Mouse (Mus musculus): ENCODE results near the gene Rhoj. TPM values are rescaled to one million over a fixed set of nuclear protein-coding genes. Genes with fewer than 3 reads are reported as not detected.

Rhoj gene
- total and polyA plus RNA-seq, 3 experiments: not detected

DNA sequence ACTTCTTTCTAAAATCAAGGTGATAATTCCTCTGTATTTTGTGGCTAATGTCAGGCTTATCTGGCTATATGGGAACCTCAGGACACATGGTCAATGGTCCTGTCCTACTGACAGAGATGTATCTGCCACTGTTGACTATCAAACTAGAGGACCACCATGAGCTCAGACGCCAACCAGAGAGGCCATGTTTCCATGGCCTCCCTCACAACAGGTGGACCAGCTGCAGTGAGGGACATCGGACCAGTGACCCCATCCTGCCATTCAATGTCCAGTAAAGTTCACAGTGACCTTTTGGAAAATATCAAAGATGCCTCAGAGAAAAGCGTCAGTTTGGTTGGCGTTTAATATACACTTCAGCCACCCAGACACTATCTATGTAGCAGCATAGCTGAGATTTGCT, 56.3 kb downstream of the Rhoj start:
- in situ Hi-C loops (cut with MboI; ENCODE audit: low pct_ligation_motif_present, low pct_unique_long_range_greater_than_20kb, low sequenced_read_pairs) (no loop called here), dilution Hi-C loops (cut with MboI; ENCODE audit: extremely low pct_ligation_motif_present, extremely low pct_unique_long_range_greater_than_20kb, low sequenced_read_pairs) (no loop called here)
- Histone ChIP-seq H3K79me2 (replicated peaks; ENCODE audit: control insufficient read depth, extremely low read depth, insufficient read depth, poor library complexity, severe bottlenecking) (no peaks in the 10 kb centered on the region), H3K4me1 (ENCODE audit: control insufficient read depth in 1 of 2, insufficient read depth in 2 of 2) (no peaks in the 10 kb centered on the region), H3K9me3 (replicated peaks; ENCODE audit: low read length) (no peaks in the 10 kb centered on the region), H3K36me3 (replicated peaks in 1 of 2; ENCODE audit: control insufficient read depth in 1 of 2, insufficient read depth in 1 of 2, low read length in 1 of 2) (no peaks in the 10 kb centered on the region), H3K27me3 (replicated peaks) (no peaks in the 10 kb centered on the region), H3K4me2 (ENCODE audit: insufficient read depth, low read depth, poor library complexity, severe bottlenecking) (no peak overlapping the region), H3K4me3 (replicated peaks in 1 of 3; ENCODE audit: low read depth in 2 of 3, low read length in 2 of 3, poor library complexity in 1 of 3) (no peak overlapping the region), H3K9ac (ENCODE audit: insufficient read depth, low read depth) (no peak overlapping the region), H3K27ac (ENCODE audit: insufficient read depth, low read depth) (no peak overlapping the region)
- DNase-seq (ENCODE audit: extremely low read depth): no peak
- TF ChIP-seq MEF2A (IDR thresholded peaks at IDR 0.05; ENCODE audit: borderline replicate concordance, low read depth, low read length) (no peak), USF1 (IDR thresholded peaks at IDR 0.05; ENCODE audit: low read depth, low read length) (no peak), NELFE (IDR thresholded peaks at IDR 0.05; ENCODE audit: low read depth, low read length) (no peak), SIN3A (IDR thresholded peaks at IDR 0.05; ENCODE audit: low read length) (no peak), UBTF (IDR thresholded peaks at IDR 0.05; ENCODE audit: low read depth, low read length) (no peak), ZMIZ1 (IDR thresholded peaks at IDR 0.05; ENCODE audit: low read depth, low read length) (no peak), TBP (conservative IDR thresholded peaks at IDR 0.05; ENCODE audit: low read depth, low read length) (no peak), IRF4 (IDR thresholded peaks at IDR 0.05; ENCODE audit: low read depth, low read length) (no peak), MYC (IDR thresholded peaks at IDR 0.05; ENCODE audit: low read depth, low read length) (no peak), MXI1 (IDR thresholded peaks at IDR 0.05; ENCODE audit: low read depth, low read length) (no peak), MAZ (IDR thresholded peaks at IDR 0.05; ENCODE audit: low read depth, low read length) (no peak), CHD2 (IDR thresholded peaks at IDR 0.05; ENCODE audit: low read length) (no peak), ZNF384 (IDR thresholded peaks at IDR 0.05; ENCODE audit: low read depth, low read length) (no peak), GABPA (IDR thresholded peaks at IDR 0.05; ENCODE audit: insufficient replicate concordance, low read depth, low read length) (no peak), ELF1 (IDR thresholded peaks at IDR 0.05; ENCODE audit: low read depth, low read length) (no peak), ZKSCAN1 (IDR thresholded peaks at IDR 0.05; ENCODE audit: borderline replicate concordance, low read depth, low read length) (no peak), BHLHE40 (IDR thresholded peaks at IDR 0.05; ENCODE audit: low read depth, low read length) (no peak), JUND (conservative IDR thresholded peaks at IDR 0.05; ENCODE audit: low read depth, low read length) (no peak), JUN (IDR thresholded peaks at IDR 0.05; ENCODE audit: insufficient read depth, low read depth, low read length) (no peak)

DNA sequence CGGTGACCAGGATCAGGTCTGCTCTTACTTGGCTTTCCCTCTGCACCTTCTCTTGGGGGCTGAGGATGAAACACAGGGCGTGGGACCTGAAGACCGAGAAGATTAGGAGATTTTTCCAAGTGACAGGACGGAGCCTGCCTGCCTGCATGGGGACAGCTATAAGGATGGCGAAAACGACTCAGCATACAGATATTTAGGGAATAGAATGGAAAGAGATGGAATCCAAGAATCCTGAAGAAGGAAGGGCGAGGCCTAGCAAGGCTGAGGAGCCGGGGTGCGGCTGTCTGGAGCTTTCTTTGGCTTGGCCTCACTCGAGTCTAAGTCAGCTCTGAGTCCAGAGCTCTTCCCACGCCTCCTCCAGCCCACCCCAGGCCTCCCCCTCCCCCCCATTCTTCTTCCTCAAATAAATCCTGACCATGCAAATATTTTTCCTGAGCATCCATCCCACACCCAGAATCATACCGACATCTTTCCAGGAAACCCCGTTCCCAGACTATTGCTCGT, 57.6 kb downstream of the Rhoj start:
- in situ Hi-C loops (cut with MboI; ENCODE audit: low pct_ligation_motif_present, low pct_unique_long_range_greater_than_20kb, low sequenced_read_pairs) (no loop called here), dilution Hi-C loops (cut with MboI; ENCODE audit: extremely low pct_ligation_motif_present, extremely low pct_unique_long_range_greater_than_20kb, low sequenced_read_pairs) (no loop called here)
- no peak for TF ChIP-seq MEF2A (IDR thresholded peaks at IDR 0.05; ENCODE audit: borderline replicate concordance, low read depth, low read length)
- TF ChIP-seq TBP (conservative IDR thresholded peaks at IDR 0.05; ENCODE audit: low read depth, low read length): no peak
- TF ChIP-seq IRF4 (IDR thresholded peaks at IDR 0.05; ENCODE audit: low read depth, low read length): no peak
- no peak for TF ChIP-seq EP300 (IDR thresholded peaks at IDR 0.05; ENCODE audit: low read length)
- no peak for TF ChIP-seq RCOR1 (conservative IDR thresholded peaks at IDR 0.05; ENCODE audit: low read depth, low read length)
- no peak for TF ChIP-seq ETS1 (conservative IDR thresholded peaks at IDR 0.05; ENCODE audit: low read depth, low read length)
- TF ChIP-seq NELFE (IDR thresholded peaks at IDR 0.05; ENCODE audit: low read depth, low read length): no peak
- no peak for TF ChIP-seq CHD2 (IDR thresholded peaks at IDR 0.05; ENCODE audit: low read length)
- TF ChIP-seq USF1 (IDR thresholded peaks at IDR 0.05; ENCODE audit: low read depth, low read length): no peak
- no peak for TF ChIP-seq ZNF384 (IDR thresholded peaks at IDR 0.05; ENCODE audit: low read depth, low read length)
- TF ChIP-seq CHD1 (IDR thresholded peaks at IDR 0.05; ENCODE audit: low read depth, low read length): no peak
- TF ChIP-seq MXI1 (IDR thresholded peaks at IDR 0.05; ENCODE audit: low read depth, low read length): no peak
- TF ChIP-seq SMC3 (IDR thresholded peaks at IDR 0.05; ENCODE audit: low read depth, low read length): no peak
- no peak for TF ChIP-seq POLR2AphosphoS2 (IDR thresholded peaks at IDR 0.05; ENCODE audit: low read depth, low read length)
- no peak for TF ChIP-seq ZKSCAN1 (IDR thresholded peaks at IDR 0.05; ENCODE audit: borderline replicate concordance, low read depth, low read length)
- TF ChIP-seq PAX5 (IDR thresholded peaks at IDR 0.05; ENCODE audit: low read length): no peak
- TF ChIP-seq E2F4 (IDR thresholded peaks at IDR 0.05; ENCODE audit: insufficient replicate concordance, low read depth, low read length): no peak
- H3K4me3 ChIP-seq (replicated peaks in 1 of 3; ENCODE audit: low read depth in 2 of 3, low read length in 2 of 3, poor library complexity in 1 of 3): no peak overlapping the region
- no peak overlapping the region for H3K27ac ChIP-seq (ENCODE audit: insufficient read depth, low read depth)
- no peaks in the 10 kb centered on the region for H3K27me3 ChIP-seq (replicated peaks)
- H3K9me3 ChIP-seq (replicated peaks; ENCODE audit: low read length): no peaks in the 10 kb centered on the region
- H3K4me1 ChIP-seq (ENCODE audit: control insufficient read depth in 1 of 2, insufficient read depth in 2 of 2): no peaks in the 10 kb centered on the region
- H3K79me2 ChIP-seq (replicated peaks; ENCODE audit: control insufficient read depth, extremely low read depth, insufficient read depth, poor library complexity, severe bottlenecking): no peaks in the 10 kb centered on the region
- no peak overlapping the region for H3K4me2 ChIP-seq (ENCODE audit: insufficient read depth, low read depth, poor library complexity, severe bottlenecking)
- DNase-seq (ENCODE audit: extremely low read depth): no peak
- no peak overlapping the region for H3K9ac ChIP-seq (ENCODE audit: insufficient read depth, low read depth)
- H3K36me3 ChIP-seq (replicated peaks in 1 of 2; ENCODE audit: control insufficient read depth in 1 of 2, insufficient read depth in 1 of 2, low read length in 1 of 2): no peaks in the 10 kb centered on the region
